Mouse (Mus musculus): ENCODE results near the gene Pcgf2.
"Not testable (repeated sequence)": the region's sequence is repeated elsewhere in the genome, so short reads cannot be mapped to it uniquely, and the experiment has no call there.

Gene Pcgf2

GRCm38 (mm10) chr11:97650341-97650740, 50.0 kb downstream of the Pcgf2 start:
- DNase-seq (ENCODE audit: low read depth): no peak

- DNase-seq (ENCODE audit: low read depth): not testable (repeated sequence)
Measured at GRCm38 (mm10) chr11:97648541-97648940, 51.8 kb downstream of the Pcgf2 start.

- DNase-seq (ENCODE audit: low read depth): no peak
Measured at GRCm38 (mm10) chr11:97644834-97645233, 55.5 kb downstream of the Pcgf2 start.

GRCm38 (mm10) chr11:97643380-97644055, 56.8 kb downstream of the Pcgf2 start:
- no peak for DNase-seq (ENCODE audit: low read depth)

- DNase-seq (ENCODE audit: low read depth): no peak
Measured at GRCm38 (mm10) chr11:97642746-97643145, 57.6 kb downstream of the Pcgf2 start.

- DNase-seq (ENCODE audit: low read depth): no peak
Measured at GRCm38 (mm10) chr11:97641668-97642067, 58.6 kb downstream of the Pcgf2 start.

Measured in c-Kit-positive CD71-positive TER-119-negative erythroid progenitor cells, embryonic 14.5 days (primary cell).